Mouse (Mus musculus): ENCODE results near the gene Ikzf1. TPM values are rescaled to one million over a fixed set of nuclear protein-coding genes. Genes with fewer than 3 reads are reported as not detected.
A peak's percentile ranks its signal among the peaks of the same experiment; 100 is the strongest.

Gene Ikzf1
- polyA plus RNA-seq, 1 experiment from 2014 or later = 1.9 TPM

DNA sequence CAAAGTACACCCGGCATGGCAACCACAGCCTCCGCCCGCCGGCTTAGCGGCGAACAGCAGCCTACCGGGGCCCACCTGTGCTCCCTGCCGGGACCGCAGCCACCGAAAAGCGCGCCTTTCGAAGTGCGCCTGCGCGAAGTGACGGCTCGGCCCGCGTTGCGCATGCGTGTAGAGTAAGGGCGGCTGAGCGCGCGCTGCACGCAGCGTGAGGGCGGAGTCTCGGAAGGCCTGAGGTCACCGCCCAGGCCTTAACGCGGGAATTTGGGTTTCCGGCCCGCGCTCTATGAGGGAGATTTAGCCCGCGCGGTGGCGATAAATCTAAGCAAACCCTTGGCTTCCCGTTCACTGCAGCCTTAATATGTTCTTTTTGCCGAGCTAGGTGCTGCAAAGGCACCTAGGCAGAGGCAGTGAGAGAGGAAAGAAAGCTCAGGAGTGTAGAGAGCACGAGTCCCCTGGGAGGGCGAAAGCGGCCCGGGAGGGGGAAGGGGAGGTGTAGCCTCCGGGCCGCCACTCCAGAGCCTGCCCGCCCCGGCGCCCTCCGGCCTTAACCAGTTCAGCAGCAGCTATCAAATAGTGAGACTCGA is 124.1 kb downstream of the Ikzf1 start, which contains the start of gene Fignl1:
TSS of gene Fignl1 (minus strand) at position 143 of the 584 bp plus-strand sequence.
- peak within 1 kb of the TSS; percentile 75 for H3K9ac ChIP-seq
- peak within 1 kb of the TSS; percentile 77 for H3K4me2 ChIP-seq
- H3K9me3 ChIP-seq = no peaks in the 10 kb centered on the region
- peaks cover 12% of the 10 kb centered on the region for H3K4me1 ChIP-seq
- H3K36me3 ChIP-seq (replicated peaks) = no peaks in the 10 kb centered on the region
- peak within 1 kb of the TSS; percentile 93 for H3K27ac ChIP-seq
- ATAC-seq (replicated peaks) = peak; percentile 97
- no peaks in the 10 kb centered on the region for H3K27me3 ChIP-seq (replicated peaks)
- H3K4me3 ChIP-seq = peak within 1 kb of the TSS; percentile 65
- WGBS = 0% methylated on average over 53 of the region's 53 CpGs

- peak overlapping the region; percentile 75 for H3K9ac ChIP-seq
- no peaks in the 10 kb centered on the region for H3K36me3 ChIP-seq (replicated peaks)
- no peaks in the 10 kb centered on the region for H3K27me3 ChIP-seq (replicated peaks)
- peak overlapping the region; percentile 93 for H3K27ac ChIP-seq
- H3K9me3 ChIP-seq = no peaks in the 10 kb centered on the region
- peak; percentile 16 for ATAC-seq (replicated peaks)
- WGBS = 2% methylated on average over 11 of the region's 11 CpGs
- H3K4me2 ChIP-seq = peak overlapping the region; percentile 77
- peak overlapping the region; percentile 65 for H3K4me3 ChIP-seq
- H3K4me1 ChIP-seq = peaks cover 12% of the 10 kb centered on the region
These were observed 124.8 kb downstream of the Ikzf1 start for GRCm38 (mm10) chr11:11809404-11810175.

DNA sequence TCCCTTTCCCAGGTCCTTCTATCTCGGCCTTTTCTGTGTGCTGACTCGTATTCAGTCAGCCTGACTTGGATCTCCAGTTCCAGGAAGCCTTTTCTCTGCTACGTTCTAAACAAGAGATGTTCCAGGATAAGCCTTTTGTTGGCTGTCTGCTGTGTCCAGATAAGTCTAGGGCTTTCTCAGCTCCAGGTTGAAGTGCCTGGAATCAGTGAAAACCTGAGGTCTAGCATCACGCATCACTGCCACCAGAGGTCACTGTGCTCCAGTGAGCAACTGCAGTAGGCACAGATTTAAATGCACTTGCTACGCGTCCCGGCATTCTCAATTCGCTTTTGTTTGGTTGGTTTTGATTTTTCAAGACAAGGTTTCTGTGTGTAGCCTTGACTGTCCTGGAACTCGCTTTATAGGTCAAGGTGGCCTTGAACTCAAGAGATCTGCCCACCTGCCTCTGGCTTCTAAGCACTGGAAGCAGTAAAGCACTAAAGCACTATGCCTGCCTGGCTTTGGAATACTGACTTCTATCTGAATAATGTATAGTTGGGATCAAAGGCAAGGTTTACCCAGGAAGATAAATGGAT is 127.2 kb downstream of the Ikzf1 start:
- H3K4me2 ChIP-seq = peak overlapping the region; percentile 42
- H3K9me3 ChIP-seq = no peaks in the 10 kb centered on the region
- no peak; the same call in 1 of the 2 replicates for ATAC-seq (replicated peaks)
- H3K9ac ChIP-seq = no peak overlapping the region
- no peaks in the 10 kb centered on the region for H3K27me3 ChIP-seq (replicated peaks)
- peaks cover 12% of the 10 kb centered on the region for H3K4me1 ChIP-seq
- no peaks in the 10 kb centered on the region for H3K36me3 ChIP-seq (replicated peaks)
- H3K27ac ChIP-seq = peak overlapping the region; percentile 61; the same call in 1 of the 2 replicates
- no peak overlapping the region for H3K4me3 ChIP-seq
- 18% methylated on average over 9 of the region's 9 CpGs for WGBS

GRCm38 (mm10) chr11:11815737-11816136 is 130.9 kb downstream of the Ikzf1 start:
- ATAC-seq (replicated peaks) = no peak
- Histone ChIP-seq H3K27me3 (replicated peaks) (no peaks in the 10 kb centered on the region), H3K36me3 (replicated peaks) (no peaks in the 10 kb centered on the region), H3K9ac (no peak overlapping the region), H3K4me1 (peaks cover 2% of the 10 kb centered on the region; the same call in 1 of the 2 replicates), H3K4me3 (no peak overlapping the region), H3K4me2 (no peak overlapping the region), H3K27ac (no peak overlapping the region), H3K9me3 (no peaks in the 10 kb centered on the region)
- 46% methylated on average over 3 of the region's 3 CpGs for WGBS

DNA sequence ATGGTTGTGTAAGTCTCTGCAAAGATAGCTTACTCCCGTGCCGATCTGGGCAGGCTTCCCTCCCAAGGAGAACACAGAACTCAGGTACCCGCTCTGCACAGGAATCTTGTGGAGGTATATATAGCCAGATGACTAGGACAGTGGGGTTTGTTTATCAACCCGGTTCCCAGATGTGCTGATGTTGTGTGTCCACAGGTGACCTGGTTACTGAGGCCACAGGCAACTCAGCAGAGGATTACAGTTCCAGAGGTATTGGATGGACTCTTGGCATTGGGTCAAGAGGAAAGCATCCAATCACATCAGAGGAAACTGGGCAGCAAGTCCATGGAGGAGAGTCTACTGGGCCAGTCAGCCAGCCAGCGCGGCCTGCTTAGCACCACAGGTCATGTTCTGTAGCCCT is 134.0 kb downstream of the Ikzf1 start:
- H3K4me1 ChIP-seq = peaks cover 23% of the 10 kb centered on the region
- no peaks in the 10 kb centered on the region for H3K27me3 ChIP-seq (replicated peaks)
- no peak overlapping the region for H3K9ac ChIP-seq
- H3K36me3 ChIP-seq (replicated peaks) = no peaks in the 10 kb centered on the region
- H3K4me3 ChIP-seq = no peak overlapping the region
- H3K27ac ChIP-seq = no peak overlapping the region
- no peak overlapping the region for H3K4me2 ChIP-seq
- no peak for ATAC-seq (replicated peaks)
- 91% methylated on average over 6 of the region's 6 CpGs for WGBS
- H3K9me3 ChIP-seq = no peaks in the 10 kb centered on the region

DNA sequence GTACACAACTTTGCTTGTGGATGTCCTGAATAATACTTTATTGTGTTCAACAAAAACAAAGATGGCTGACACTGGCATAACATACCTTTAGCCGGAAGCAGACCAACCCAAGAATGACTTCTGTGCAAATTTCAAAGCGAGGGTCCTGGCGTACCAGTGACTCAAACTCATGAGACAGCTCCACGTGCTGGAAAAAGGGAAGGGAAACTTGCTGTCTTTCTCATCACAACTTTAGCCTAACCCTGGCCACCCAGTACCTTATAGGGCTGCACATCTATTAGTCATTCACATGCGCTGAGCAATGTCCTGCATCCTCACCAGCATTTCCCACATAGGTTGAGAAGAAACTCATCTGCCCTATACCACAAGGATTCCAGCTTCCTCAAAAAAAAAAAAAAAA is 134.4 kb downstream of the Ikzf1 start:
- Histone ChIP-seq H3K36me3 (replicated peaks) (no peaks in the 10 kb centered on the region), H3K9me3 (no peaks in the 10 kb centered on the region), H3K27ac (no peak overlapping the region), H3K27me3 (replicated peaks) (no peaks in the 10 kb centered on the region), H3K4me1 (peaks cover 23% of the 10 kb centered on the region), H3K9ac (no peak overlapping the region), H3K4me2 (no peak overlapping the region), H3K4me3 (no peak overlapping the region)
- WGBS = 93% methylated on average over 5 of the region's 5 CpGs
- no peak for ATAC-seq (replicated peaks)

DNA sequence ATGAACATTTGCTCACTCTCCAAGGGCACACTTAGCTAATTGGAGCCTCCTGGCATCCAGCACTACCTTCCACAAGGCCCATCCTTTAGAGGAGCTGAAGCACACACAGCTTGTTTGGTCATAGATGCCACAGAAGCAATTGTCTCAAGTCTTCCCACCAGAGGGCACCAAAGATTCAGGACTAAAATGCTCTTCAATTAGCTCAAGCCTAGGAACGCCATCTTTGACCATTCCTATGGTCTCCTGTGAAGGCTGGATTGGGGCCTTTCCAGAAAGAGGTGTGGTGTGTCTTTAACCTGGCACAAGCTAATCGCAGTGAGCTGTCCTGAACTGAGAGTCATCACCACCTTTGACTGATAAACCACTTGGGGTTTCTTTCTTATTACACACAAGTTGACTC is 135.4 kb downstream of the Ikzf1 start:
- Histone ChIP-seq H3K27ac (no peak overlapping the region), H3K4me3 (no peak overlapping the region), H3K9me3 (no peaks in the 10 kb centered on the region), H3K9ac (no peak overlapping the region), H3K36me3 (replicated peaks) (no peaks in the 10 kb centered on the region), H3K4me1 (peaks cover 23% of the 10 kb centered on the region), H3K4me2 (no peak overlapping the region), H3K27me3 (replicated peaks) (no peaks in the 10 kb centered on the region)
- WGBS = 4% methylated on average over 2 of the region's 2 CpGs
- peak; percentile 68 for ATAC-seq (replicated peaks)

DNA sequence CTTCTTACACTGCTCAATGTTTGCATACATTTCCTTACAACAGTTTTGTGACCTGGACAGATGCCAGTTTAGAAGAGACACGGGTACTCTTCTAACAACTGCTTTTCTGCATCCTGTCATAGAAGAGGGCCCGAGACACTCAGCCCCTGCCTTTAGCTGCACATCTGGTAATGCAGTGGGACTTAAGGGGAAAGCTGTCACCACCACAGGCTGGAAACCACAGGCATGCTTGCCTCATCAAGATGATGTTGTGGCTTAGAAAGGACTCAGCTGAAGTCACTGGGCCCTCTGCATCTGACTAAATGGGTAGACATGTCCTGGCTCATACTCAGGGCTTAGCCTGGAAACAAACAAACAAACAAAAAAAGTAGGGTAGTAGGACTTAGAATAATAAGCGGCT is 135.9 kb downstream of the Ikzf1 start:
- H3K9me3 ChIP-seq = no peaks in the 10 kb centered on the region
- H3K27ac ChIP-seq = peak overlapping the region; percentile 72; the same call in 1 of the 2 replicates
- no peak for ATAC-seq (replicated peaks)
- H3K4me1 ChIP-seq = peaks cover 23% of the 10 kb centered on the region
- no peak overlapping the region for H3K4me2 ChIP-seq
- no peaks in the 10 kb centered on the region for H3K36me3 ChIP-seq (replicated peaks)
- no peak overlapping the region for H3K9ac ChIP-seq
- H3K4me3 ChIP-seq = no peak overlapping the region
- H3K27me3 ChIP-seq (replicated peaks) = no peaks in the 10 kb centered on the region
- 69% methylated on average over 3 of the region's 3 CpGs for WGBS

DNA sequence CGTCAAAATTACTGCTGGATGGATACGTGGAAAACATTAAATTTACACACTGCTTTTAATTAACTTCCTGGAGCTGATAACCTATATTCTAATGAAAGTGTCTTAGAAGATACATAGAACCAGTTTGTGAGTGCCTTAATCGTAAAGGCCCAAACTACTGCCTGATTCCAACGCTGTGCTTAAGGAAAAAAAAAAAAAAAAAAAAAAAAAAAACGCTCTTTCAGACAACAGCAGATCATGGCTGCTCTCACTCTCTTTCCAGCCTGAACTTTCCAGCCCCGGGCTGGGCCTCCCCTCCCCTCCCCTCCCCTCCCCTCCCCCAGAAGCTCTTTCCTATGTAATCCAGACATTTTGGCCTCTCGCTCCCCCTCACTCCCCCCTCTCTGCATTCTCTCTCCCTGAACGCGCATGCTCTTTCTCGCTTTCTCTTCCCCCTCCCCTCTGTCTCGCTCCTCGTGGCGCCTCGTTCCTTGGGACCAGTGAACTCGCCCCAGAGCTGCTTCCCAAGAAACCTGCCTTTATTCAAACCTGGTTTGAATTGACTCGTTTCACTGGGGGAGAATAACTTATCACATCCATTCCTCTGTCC is 136.7 kb downstream of the Ikzf1 start:
- peak overlapping the region; percentile 42 for H3K4me2 ChIP-seq
- H3K9me3 ChIP-seq = no peaks in the 10 kb centered on the region
- no peaks in the 10 kb centered on the region for H3K27me3 ChIP-seq (replicated peaks)
- H3K9ac ChIP-seq = no peak overlapping the region
- H3K27ac ChIP-seq = peak overlapping the region; percentile 72
- no peak overlapping the region; the same call in 1 of the 2 replicates for H3K4me3 ChIP-seq
- no peaks in the 10 kb centered on the region for H3K36me3 ChIP-seq (replicated peaks)
- 6% methylated on average over 15 of the region's 16 CpGs for WGBS
- peak; percentile 79 for ATAC-seq (replicated peaks)
- peaks cover 23% of the 10 kb centered on the region for H3K4me1 ChIP-seq

Other genes with a start within 250 kb of the Ikzf1 start
- 0.24 and 1.0 TPM in 2 replicates for gene Spata48, start 222.9 kb upstream of the Ikzf1 start, polyA plus RNA-seq (2015; fragmentation: Nextera tagmentation; extraction: Ambion mirVana)
- gene Zpbp, start 222.6 kb upstream of the Ikzf1 start, polyA plus RNA-seq (2015; fragmentation: Nextera tagmentation; extraction: Ambion mirVana) = 1.2 TPM in 2 replicates
- not detected in 2 replicates for gene 4930512M02Rik, start 57.2 kb upstream of the Ikzf1 start, polyA plus RNA-seq (2015; fragmentation: Nextera tagmentation; extraction: Ambion mirVana)
- gene Fignl1, start 124.0 kb downstream of the Ikzf1 start, polyA plus RNA-seq (2015; fragmentation: Nextera tagmentation; extraction: Ambion mirVana) = 9.8 and 12.5 TPM in 2 replicates
- 20.4 and 21.1 TPM in 2 replicates for gene Ddc, start 213.1 kb downstream of the Ikzf1 start, polyA plus RNA-seq (2015; fragmentation: Nextera tagmentation; extraction: Ambion mirVana)